Mouse (Mus musculus) cerebral cortex, adult 2 months (tissue): ENCODE data around the gene Ubac2.

Experiments used
- WGBS: fragments of 180-500 bp; shearing (Covaris S2); methylation state at CpG from one replicate; pipeline ENCODE4 v1.1.7; 2018; 5-methylcytosine and 5-hydroxymethylcytosine counted together

Ubac2 gene

GRCm38 (mm10) chr14:121878176-121878858, at the start of gene Ubac2:
Ubac2 (plus strand) TSS chr14:121878620.
- under 1% methylated on average over 61 of the region's 61 CpGs for WGBS

- 90% methylated on average over 4 of the region's 4 CpGs for WGBS
Observed at GRCm38 (mm10) chr14:121829816-121830442, 48.5 kb upstream of the Ubac2 start.

- 86% methylated on average over 2 of the region's 2 CpGs for WGBS
Observed at GRCm38 (mm10) chr14:121833001-121833520, 45.4 kb upstream of the Ubac2 start.

GRCm38 (mm10) chr14:121838161-121838560, 40.3 kb upstream of the Ubac2 start:
- 76% methylated on average over 4 of the region's 4 CpGs for WGBS

- 84% methylated on average over 8 of the region's 8 CpGs for WGBS
Observed at GRCm38 (mm10) chr14:121840217-121840616, 38.2 kb upstream of the Ubac2 start.

GRCm38 (mm10) chr14:121844486-121844885, 33.9 kb upstream of the Ubac2 start:
- 81% methylated on average over 8 of the region's 8 CpGs for WGBS

- 98% methylated on average over 1 of the region's 1 CpGs for WGBS
Observed at GRCm38 (mm10) chr14:121851231-121851630, 27.2 kb upstream of the Ubac2 start.

GRCm38 (mm10) chr14:121852531-121852930, 25.9 kb upstream of the Ubac2 start:
- 56% methylated on average over 8 of the region's 8 CpGs for whole genome bisulfite sequencing

GRCm38 (mm10) chr14:121865162-121865561, 13.3 kb upstream of the Ubac2 start:
- WGBS, result 19% methylated on average over 2 of the region's 2 CpGs

- WGBS, result 78% methylated on average over 3 of the region's 3 CpGs
Observed at GRCm38 (mm10) chr14:121866574-121866973, 11.8 kb upstream of the Ubac2 start.

GRCm38 (mm10) chr14:121869111-121869510, 9.3 kb upstream of the Ubac2 start:
- WGBS, result 23% methylated on average over 1 of the region's 1 CpGs

GRCm38 (mm10) chr14:121872760-121873159, 5.7 kb upstream of the Ubac2 start:
- WGBS, result 81% methylated on average over 1 of the region's 1 CpGs

GRCm38 (mm10) chr14:121873172-121873571, 5.2 kb upstream of the Ubac2 start:
- 77% methylated on average over 2 of the region's 2 CpGs for WGBS

- 83% methylated on average over 4 of the region's 4 CpGs for WGBS
Observed at GRCm38 (mm10) chr14:121873646-121874045, 4.8 kb upstream of the Ubac2 start.

- WGBS, result 67% methylated on average over 2 of the region's 2 CpGs
Observed at GRCm38 (mm10) chr14:121876190-121876589, 2.2 kb upstream of the Ubac2 start.

- 77% methylated on average over 2 of the region's 2 CpGs for WGBS
Observed at GRCm38 (mm10) chr14:121876860-121877259, 1.6 kb upstream of the Ubac2 start.

GRCm38 (mm10) chr14:121877640-121878039, 780 bp upstream of the Ubac2 start:
- WGBS, result 39% methylated on average over 8 of the region's 8 CpGs

- WGBS, result under 1% methylated on average over 27 of the region's 27 CpGs
Observed at GRCm38 (mm10) chr14:121878859-121879206, 413 bp downstream of the Ubac2 start.

- WGBS, result 6% methylated on average over 16 of the region's 16 CpGs
Observed at GRCm38 (mm10) chr14:121879266-121879840, 933 bp downstream of the Ubac2 start.

GRCm38 (mm10) chr14:121881211-121881610, 2.8 kb downstream of the Ubac2 start:
- WGBS, result 85% methylated on average over 7 of the region's 7 CpGs

GRCm38 (mm10) chr14:121884150-121884797, 5.9 kb downstream of the Ubac2 start:
- WGBS, result 70% methylated on average over 6 of the region's 6 CpGs

- WGBS, result 94% methylated on average over 6 of the region's 6 CpGs
Observed at GRCm38 (mm10) chr14:121893747-121894146, 15.3 kb downstream of the Ubac2 start.
